Mouse (Mus musculus) cerebellum, postnatal 14 days (tissue): ENCODE measurements at regions not wholly inside any gene's neighbourhood (a gene's known extent, or its start where the extent isn't known, plus 50 kb on each side); places are given as distances from the start of the nearest gene placed in this dataset.
"Not testable (repeated sequence)": the region's sequence is repeated elsewhere in the genome, so short reads cannot be mapped to it uniquely, and the experiment has no call there.

Source experiments
- DNase-seq, 2 experiments: peaks; one replicate each; pipeline ENCODE4 v3.0.0; 2021; ENCODE audit warnings: mixed read lengths in 2 of 2

GRCm38 (mm10) chr15:59728817-59729560 lies 287.4 kb downstream of the 4933412E24Rik start:
- no peak for DNase-seq

GRCm38 (mm10) chr15:59728131-59728601 lies 288.2 kb downstream of the 4933412E24Rik start:
- DNase-seq, result no peak

- no peak for DNase-seq
Measured at GRCm38 (mm10) chr15:59725881-59726280, 290.5 kb downstream of the 4933412E24Rik start.

- no peak for DNase-seq
Measured at GRCm38 (mm10) chr15:59722661-59723413, 293.6 kb downstream of the 4933412E24Rik start.

- no peak for DNase-seq
Measured at GRCm38 (mm10) chr15:59721420-59721819, 295.0 kb downstream of the 4933412E24Rik start.

GRCm38 (mm10) chr15:59721018-59721417 lies 295.4 kb downstream of the 4933412E24Rik start:
- no peak for DNase-seq

- no peak for DNase-seq
Measured at GRCm38 (mm10) chr15:59720149-59720548, 296.3 kb downstream of the 4933412E24Rik start.

GRCm38 (mm10) chr15:59719383-59720128 lies 296.9 kb downstream of the 4933412E24Rik start:
- not testable (repeated sequence) for DNase-seq

- no peak for DNase-seq
Measured at GRCm38 (mm10) chr15:59716872-59717271, 299.5 kb downstream of the 4933412E24Rik start.

GRCm38 (mm10) chr15:59715951-59716350 lies 300.5 kb downstream of the 4933412E24Rik start:
- no peak for DNase-seq

GRCm38 (mm10) chr15:59713965-59714739 lies 302.3 kb downstream of the 4933412E24Rik start:
- no peak for DNase-seq

GRCm38 (mm10) chr15:59712077-59712752 lies 304.2 kb downstream of the 4933412E24Rik start:
- DNase-seq, result no peak

GRCm38 (mm10) chr15:59709925-59710324 lies 306.5 kb downstream of the 4933412E24Rik start:
- no peak for DNase-seq

GRCm38 (mm10) chr15:59708402-59708801 lies 308.0 kb downstream of the 4933412E24Rik start:
- no peak for DNase-seq

GRCm38 (mm10) chr15:59707081-59707480 lies 309.3 kb downstream of the 4933412E24Rik start:
- DNase-seq, result no peak
